Mouse (Mus musculus) gastrocnemius, postnatal 4 days (tissue): ENCODE measurements around the gene Gas2. TPM values are rescaled to one million over a fixed set of nuclear protein-coding genes. Genes with fewer than 3 reads are reported as not detected.
A peak's percentile ranks its signal among the peaks of the same experiment; 100 is the strongest.

Experiments used
- DNase-seq, 2 experiments: peaks; one replicate each; pipeline ENCODE4 v3.0.0; 2021 to 2022; ENCODE audit warnings: low spot score in 2 of 2, mixed read lengths in 2 of 2
- total RNA-seq, 2 experiments: library from RNA; stranded (reverse); gene quantifications; 2 replicates each; pipeline ENCODE4 v1.2.3; 2021

Gene Gas2
- total RNA-seq, 2 experiments from 2014 or later = 17.6 to 25.9 TPM

- peak; percentile 35 to 50 for DNase-seq
These were observed 17.4 kb downstream of the Gas2 start for GRCm38 (mm10) chr7:51879136-51879723.

- DNase-seq = no peak
These were observed 18.3 kb downstream of the Gas2 start for GRCm38 (mm10) chr7:51880121-51880520.

GRCm38 (mm10) chr7:51885345-51885744 lies 23.5 kb downstream of the Gas2 start:
- DNase-seq = no peak

GRCm38 (mm10) chr7:51887678-51888567 lies 26.1 kb downstream of the Gas2 start:
- DNase-seq = no peak

- no peak for DNase-seq
These were observed 27.8 kb downstream of the Gas2 start for GRCm38 (mm10) chr7:51889601-51890000.

- no peak for DNase-seq
These were observed 30.6 kb downstream of the Gas2 start for GRCm38 (mm10) chr7:51892224-51892965.

- DNase-seq = no peak
These were observed 31.2 kb downstream of the Gas2 start for GRCm38 (mm10) chr7:51893008-51893407.

- DNase-seq = no peak
These were observed 32.5 kb downstream of the Gas2 start for GRCm38 (mm10) chr7:51894133-51894801.

GRCm38 (mm10) chr7:51894939-51895338 lies 33.1 kb downstream of the Gas2 start:
- no peak for DNase-seq

GRCm38 (mm10) chr7:51899066-51899465 lies 37.3 kb downstream of the Gas2 start:
- DNase-seq = no peak

- DNase-seq = no peak
These were observed 51.7 kb downstream of the Gas2 start for GRCm38 (mm10) chr7:51913292-51914050.

- no peak for DNase-seq
These were observed 52.3 kb downstream of the Gas2 start for GRCm38 (mm10) chr7:51914132-51914531.

- DNase-seq = no peak
These were observed 67.1 kb downstream of the Gas2 start for GRCm38 (mm10) chr7:51928761-51929519.

GRCm38 (mm10) chr7:51931217-51931616 lies 69.4 kb downstream of the Gas2 start:
- DNase-seq = no peak

GRCm38 (mm10) chr7:51937337-51937736 lies 75.5 kb downstream of the Gas2 start:
- DNase-seq = no peak

- no peak for DNase-seq
These were observed 78.6 kb downstream of the Gas2 start for GRCm38 (mm10) chr7:51940461-51940860.

GRCm38 (mm10) chr7:51955424-51956041 lies 93.7 kb downstream of the Gas2 start:
- DNase-seq = no peak

- DNase-seq = no peak
These were observed 96.0 kb downstream of the Gas2 start for GRCm38 (mm10) chr7:51957766-51958165.

GRCm38 (mm10) chr7:51960698-51961374 lies 99.0 kb downstream of the Gas2 start:
- no peak for DNase-seq
